Mouse (Mus musculus) testis, postnatal 14 days (tissue): ENCODE measurements at regions not wholly inside any gene's neighbourhood (a gene's known extent, or its start where the extent isn't known, plus 50 kb on each side); places are given as distances from the start of the nearest gene placed in this dataset.

Experiments
- DNase-seq: peaks from one replicate; pipeline ENCODE4 v3.0.0; 2021; ENCODE audit warnings: low spot score

GRCm38 (mm10) chr11:32990201-32990600 is 157.0 kb downstream of the Fgf18 start:
- DNase-seq = no peak

- DNase-seq = no peak
These were observed 154.5 kb upstream of the Smim23 start for GRCm38 (mm10) chr11:32978899-32979298.

GRCm38 (mm10) chr11:32976572-32976971 is 152.2 kb upstream of the Smim23 start:
- DNase-seq = no peak

GRCm38 (mm10) chr11:32973453-32973852 is 149.0 kb upstream of the Smim23 start:
- no peak for DNase-seq

GRCm38 (mm10) chr11:32965418-32965817 is 141.0 kb upstream of the Smim23 start:
- no peak for DNase-seq

- DNase-seq = no peak
These were observed 139.4 kb upstream of the Smim23 start for GRCm38 (mm10) chr11:32963625-32964293.

GRCm38 (mm10) chr11:32961600-32961999 is 137.2 kb upstream of the Smim23 start:
- DNase-seq = peak; percentile 55

- DNase-seq = no peak
These were observed 134.6 kb upstream of the Smim23 start for GRCm38 (mm10) chr11:32958961-32959360.

- DNase-seq = peak; percentile 19
These were observed 132.6 kb upstream of the Smim23 start for GRCm38 (mm10) chr11:32956993-32957392.

- DNase-seq = no peak
These were observed 127.9 kb upstream of the Smim23 start for GRCm38 (mm10) chr11:32952271-32952670.

GRCm38 (mm10) chr11:32948132-32948531 is 123.7 kb upstream of the Smim23 start:
- no peak for DNase-seq

GRCm38 (mm10) chr11:32946481-32947001 is 122.1 kb upstream of the Smim23 start:
- no peak for DNase-seq

GRCm38 (mm10) chr11:32945071-32945470 is 120.7 kb upstream of the Smim23 start:
- DNase-seq = no peak

- no peak for DNase-seq
These were observed 117.1 kb upstream of the Smim23 start for GRCm38 (mm10) chr11:32941331-32942009.

- DNase-seq = no peak
These were observed 114.7 kb upstream of the Smim23 start for GRCm38 (mm10) chr11:32939102-32939501.

GRCm38 (mm10) chr11:32937167-32937566 is 112.8 kb upstream of the Smim23 start:
- DNase-seq = peak; percentile 42

GRCm38 (mm10) chr11:32931928-32932327 is 107.5 kb upstream of the Smim23 start:
- DNase-seq = no peak

GRCm38 (mm10) chr11:32931018-32931417 is 106.6 kb upstream of the Smim23 start:
- DNase-seq = peak; percentile 18

- no peak for DNase-seq
These were observed 104.4 kb upstream of the Smim23 start for GRCm38 (mm10) chr11:32928837-32929236.

GRCm38 (mm10) chr11:32925421-32926271 is 101.2 kb upstream of the Smim23 start:
- DNase-seq = no peak

- DNase-seq = no peak
These were observed 100.5 kb upstream of the Smim23 start for GRCm38 (mm10) chr11:32924932-32925331.

- DNase-seq = no peak
These were observed 88.7 kb upstream of the Smim23 start for GRCm38 (mm10) chr11:32913071-32913470.

GRCm38 (mm10) chr11:32911791-32912190 is 87.4 kb upstream of the Smim23 start:
- DNase-seq = no peak
